Mouse (Mus musculus): ENCODE measurements at regions not wholly inside any gene's neighbourhood (a gene's known extent, or its start where the extent isn't known, plus 50 kb on each side); places are given as distances from the start of the nearest gene placed in this dataset.

DNA sequence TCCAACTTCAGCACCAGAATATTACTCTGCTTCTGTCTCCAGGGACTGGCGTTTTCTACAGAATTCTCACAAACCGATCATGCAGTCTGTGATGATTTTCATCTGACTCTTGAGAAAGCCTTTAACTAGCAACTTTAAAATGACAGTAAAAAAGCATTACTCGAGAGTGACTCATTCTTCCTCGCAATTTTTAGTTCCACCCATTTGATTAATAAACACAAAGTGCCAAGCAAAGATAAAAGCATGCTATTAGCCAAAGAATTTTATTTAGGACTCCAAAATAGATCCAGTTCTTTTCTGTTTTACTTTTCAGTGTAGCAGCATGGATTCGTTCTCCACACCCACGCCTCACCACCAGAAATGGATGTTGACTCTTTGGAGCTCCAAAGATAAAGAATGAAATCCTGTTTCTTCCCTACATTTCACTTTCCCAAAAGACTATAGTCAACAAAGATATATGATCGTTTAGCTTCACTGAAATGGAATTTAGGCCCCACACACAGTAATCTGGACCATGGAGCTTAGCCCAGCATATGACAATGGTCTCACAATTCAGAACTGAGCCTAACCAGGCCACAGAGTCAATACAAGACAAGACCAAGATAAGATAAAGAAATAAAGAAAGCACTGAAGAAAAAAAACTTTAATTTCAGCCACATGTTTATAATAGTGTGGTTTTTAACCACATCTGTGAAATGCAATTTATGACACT is 486.5 kb upstream of the C030005K15Rik start:
- TF ChIP-seq ZNF384 (IDR thresholded peaks at IDR 0.05; ENCODE audit: low read depth, low read length) (no peak), MAFK (IDR thresholded peaks at IDR 0.05; ENCODE audit: insufficient read depth, low read depth, low read length) (no peak), CHD2 (IDR thresholded peaks at IDR 0.05; ENCODE audit: low read depth, low read length) (no peak)
